Mouse (Mus musculus): Measurements from ENCODE around the gene Fzd4. TPM values are rescaled to one million over a fixed set of nuclear protein-coding genes. Genes with fewer than 3 reads are reported as not detected.

Fzd4 gene
- total RNA-seq (2021), result 1 to 10 TPM; 7.4 to 9.0 TPM

- peak; percentile 85 for DNase-seq
Observed at GRCm38 (mm10) chr7:89404081-89404733, at the start of gene Fzd4, which contains the start of gene Tmem135. Gene Fzd4 (plus strand): TSS chr7:89404355. Gene Tmem135 (minus strand): TSS chr7:89404222.

DNA sequence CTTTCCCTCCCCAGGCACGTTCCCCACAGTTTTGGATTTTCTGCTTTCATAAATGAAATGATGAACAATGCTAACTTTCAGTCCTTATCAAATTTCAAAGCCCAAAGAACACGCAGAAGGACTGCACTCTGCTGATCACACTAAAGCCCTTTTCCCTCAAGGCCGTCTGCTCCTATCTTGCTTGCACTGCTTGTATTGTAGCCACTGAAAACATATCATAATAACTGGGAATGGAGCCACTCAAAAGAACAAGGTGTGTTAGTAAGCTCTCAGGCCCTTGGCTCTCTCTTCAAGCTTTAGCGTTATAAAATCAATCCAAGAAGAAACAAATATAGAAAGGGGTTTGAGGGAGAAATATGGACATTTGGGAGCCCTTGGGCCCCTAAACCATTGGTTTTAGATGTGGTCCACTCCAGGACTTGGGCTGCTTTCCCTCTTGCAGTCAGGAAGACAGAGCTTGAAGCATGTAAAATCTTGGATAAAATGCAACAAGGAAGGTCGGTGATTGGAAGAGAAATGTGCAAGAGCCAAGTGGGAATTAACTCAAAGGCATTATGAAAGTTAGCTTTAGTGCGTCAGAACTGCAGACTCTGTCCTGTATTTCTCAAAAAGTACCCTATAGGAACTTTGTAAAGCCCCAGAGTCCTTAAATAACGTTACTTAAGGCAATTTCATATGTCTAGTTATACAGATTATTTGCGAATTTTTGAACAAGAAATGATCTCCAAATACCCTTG, 48.5 kb upstream of the Fzd4 start:
- no peak for DNase-seq

GRCm38 (mm10) chr7:89356307-89356706, 47.8 kb upstream of the Fzd4 start:
- DNase-seq, result no peak

- no peak for DNase-seq
Observed at GRCm38 (mm10) chr7:89363975-89364374, 40.2 kb upstream of the Fzd4 start.

DNA sequence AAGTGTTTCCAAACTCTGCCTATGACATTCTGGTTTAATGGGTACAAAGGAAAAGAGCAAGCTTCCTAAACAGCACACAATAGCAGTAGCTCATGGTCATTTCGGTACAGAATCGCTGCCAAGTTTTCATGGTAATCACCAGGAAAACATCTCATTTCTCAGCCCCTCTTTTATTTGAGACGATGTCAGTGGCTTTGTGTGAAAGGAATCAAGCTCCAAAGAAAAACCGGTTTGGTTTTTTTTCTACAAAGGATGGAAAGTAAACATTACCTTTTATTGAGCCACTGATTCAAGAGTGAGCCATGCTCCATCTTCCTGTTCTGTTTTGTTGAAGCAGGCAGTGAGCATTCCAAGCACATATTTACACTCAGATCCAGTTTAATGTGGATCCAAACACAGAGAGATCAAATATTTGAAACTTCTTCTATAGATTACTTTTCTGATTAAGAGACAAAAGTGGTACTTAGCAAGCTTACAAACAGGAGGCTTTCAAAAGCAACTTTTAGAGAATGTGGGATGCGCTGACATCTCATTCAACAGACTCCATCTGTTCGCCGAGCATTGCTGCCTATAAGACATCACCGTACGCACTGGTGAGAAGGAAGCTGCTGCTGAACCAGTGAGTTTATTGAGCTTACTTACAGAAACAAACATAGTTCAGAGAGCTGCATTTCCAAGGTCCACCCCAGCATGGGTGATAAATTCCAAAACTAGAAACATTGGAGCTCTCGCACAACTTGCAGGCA, 38.8 kb upstream of the Fzd4 start:
- no peak for DNase-seq

DNA sequence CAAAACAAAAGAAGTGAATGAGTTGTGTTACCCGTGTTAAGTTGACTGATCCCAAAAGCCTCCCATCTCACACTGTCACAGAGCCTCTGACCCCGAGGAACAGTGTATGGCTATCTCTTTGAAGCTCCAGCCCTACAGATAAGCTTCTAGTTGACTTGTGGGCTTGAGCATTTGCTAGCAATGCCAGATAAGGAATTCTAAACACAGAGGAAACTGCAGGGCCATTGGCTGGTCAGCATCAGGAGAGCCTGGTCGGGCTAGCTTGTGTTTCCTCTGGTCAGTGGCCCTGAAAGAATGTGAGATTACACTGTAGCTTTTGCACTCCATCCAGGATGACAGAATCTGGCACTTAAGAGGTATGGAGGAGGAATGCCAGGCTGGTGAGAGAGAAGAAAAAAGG, 36.5 kb upstream of the Fzd4 start:
- DNase-seq, result no peak

GRCm38 (mm10) chr7:89370086-89370485, 34.1 kb upstream of the Fzd4 start:
- no peak for DNase-seq

DNA sequence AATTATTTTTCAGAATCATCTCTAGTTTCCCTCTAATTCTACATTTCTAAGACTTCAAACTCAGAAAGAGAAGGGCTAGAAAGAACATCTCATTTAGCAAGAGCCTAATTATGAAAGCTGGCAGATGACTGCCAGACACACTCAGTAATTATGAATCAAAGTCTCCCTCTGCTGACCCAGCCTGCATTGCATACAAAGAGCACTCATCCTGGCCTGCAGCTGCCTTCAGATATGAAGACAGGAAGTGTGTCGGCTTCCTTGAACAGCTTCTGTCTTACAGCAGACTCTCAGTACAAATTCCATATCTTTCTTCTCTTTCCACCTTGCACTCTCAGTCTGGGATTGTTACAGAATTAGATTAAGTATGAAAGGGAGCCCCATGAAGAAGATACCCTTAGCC, 33.2 kb upstream of the Fzd4 start:
- DNase-seq, result peak; percentile 11 to 15

GRCm38 (mm10) chr7:89371623-89372295, 32.4 kb upstream of the Fzd4 start:
- no peak for DNase-seq

DNA sequence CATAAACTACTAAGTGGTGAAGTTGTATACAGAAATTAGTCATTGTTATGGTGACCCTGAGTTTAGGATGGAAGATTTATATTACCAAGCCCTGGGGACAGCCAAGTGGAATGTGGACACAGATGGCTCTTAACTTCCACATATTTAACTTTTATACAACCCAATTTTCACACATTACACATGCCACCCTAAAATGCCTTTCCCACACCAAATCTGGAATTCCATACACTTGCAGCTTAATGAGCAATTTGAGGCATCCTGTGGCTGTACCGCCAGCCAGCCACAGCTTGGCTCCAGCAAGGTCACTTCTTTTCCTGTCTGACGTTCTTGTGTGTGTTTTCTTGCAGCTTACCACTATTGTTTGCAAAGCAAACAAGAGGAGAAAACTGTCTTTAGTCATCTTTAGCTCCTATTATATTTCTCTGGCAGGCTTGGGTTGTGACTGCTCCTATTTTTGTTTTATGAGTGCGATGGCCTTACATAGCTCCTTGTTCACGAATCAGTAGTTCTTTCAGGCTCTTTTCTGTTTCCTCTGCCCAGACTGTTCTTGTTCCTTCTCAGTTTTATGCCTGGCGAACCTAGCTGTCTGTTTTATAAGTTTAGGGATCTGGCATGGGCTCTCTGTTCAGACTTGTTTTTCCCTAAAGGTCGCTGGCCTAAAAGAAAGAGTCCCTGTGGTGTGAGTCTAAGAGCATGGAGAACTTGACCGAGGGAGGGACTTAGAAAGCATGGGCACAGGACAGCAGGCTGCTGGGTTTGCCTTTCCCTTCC, 23.0 kb upstream of the Fzd4 start:
- DNase-seq, result no peak

- DNase-seq, result no peak
Observed at GRCm38 (mm10) chr7:89382892-89383291, 21.3 kb upstream of the Fzd4 start.

- DNase-seq, result no peak
Observed at GRCm38 (mm10) chr7:89388981-89389380, 15.2 kb upstream of the Fzd4 start.

DNA sequence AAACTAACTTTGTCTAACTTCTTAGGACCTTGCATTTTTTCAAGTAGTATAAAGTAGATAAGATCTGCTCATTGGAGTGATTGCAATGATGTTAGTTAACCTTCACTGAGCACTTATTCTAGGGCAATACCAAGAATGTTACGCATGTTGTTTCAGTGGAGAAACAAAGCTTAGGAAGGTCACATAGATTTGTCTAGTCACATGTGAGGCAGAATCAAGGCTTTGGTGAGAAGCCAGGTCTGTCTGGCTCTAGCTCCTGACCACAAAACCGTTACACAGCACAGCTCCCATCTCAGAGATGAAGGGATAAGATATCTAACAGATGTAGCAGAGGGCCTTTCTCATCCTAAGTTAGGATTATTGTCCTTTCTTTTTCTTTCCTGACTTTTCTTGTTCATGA, 13.5 kb upstream of the Fzd4 start:
- no peak for DNase-seq

GRCm38 (mm10) chr7:89391281-89391680, 12.9 kb upstream of the Fzd4 start:
- DNase-seq, result no peak

GRCm38 (mm10) chr7:89391831-89392230, 12.3 kb upstream of the Fzd4 start:
- DNase-seq, result no peak

- no peak for DNase-seq
Observed at GRCm38 (mm10) chr7:89392388-89392787, 11.8 kb upstream of the Fzd4 start.

- no peak for DNase-seq
Observed at GRCm38 (mm10) chr7:89392825-89393224, 11.3 kb upstream of the Fzd4 start.

DNA sequence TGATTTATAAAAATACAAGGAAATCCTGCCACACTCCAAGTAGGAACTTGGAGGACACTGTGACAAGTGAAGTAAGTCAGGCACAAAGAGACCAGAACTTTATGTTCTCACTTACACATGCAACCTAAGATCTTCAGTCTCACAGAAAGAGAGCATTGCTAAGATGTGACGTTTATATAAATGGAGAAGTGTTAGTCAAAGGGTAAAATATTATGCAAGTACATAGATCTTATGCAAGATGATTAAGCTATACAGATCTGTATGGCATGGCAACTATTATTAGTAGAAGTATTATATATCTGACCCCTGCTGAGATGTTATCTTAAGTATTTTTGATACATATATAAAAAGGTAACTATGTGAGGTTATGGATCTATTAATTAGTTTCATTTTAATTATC, 8.8 kb upstream of the Fzd4 start:
- no peak for DNase-seq

- DNase-seq, result no peak
Observed at GRCm38 (mm10) chr7:89396386-89396785, 7.8 kb upstream of the Fzd4 start.

GRCm38 (mm10) chr7:89397837-89398534, 6.2 kb upstream of the Fzd4 start:
- DNase-seq, result no peak

DNA sequence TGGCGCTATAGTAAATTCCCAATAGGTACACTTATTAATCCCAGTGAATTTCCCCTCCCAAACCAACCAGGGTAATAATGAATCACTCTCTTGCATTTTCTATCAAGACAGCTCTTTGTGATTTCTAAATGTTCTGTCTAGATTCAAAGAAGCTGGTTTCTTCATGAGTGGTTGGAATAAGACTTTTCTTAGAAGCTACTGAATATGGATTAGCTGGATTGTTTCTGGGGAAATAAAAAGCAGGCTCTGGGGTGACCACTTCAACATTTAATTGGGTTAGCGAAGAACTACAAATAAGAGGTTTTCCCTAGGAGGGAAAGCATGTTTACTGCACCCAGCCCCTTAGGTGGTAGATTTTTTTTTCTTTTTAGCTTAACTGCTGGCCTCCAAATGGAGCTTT, 3.4 kb upstream of the Fzd4 start:
- no peak for DNase-seq

All from layer of hippocampus, postnatal 36 days (tissue).